Mouse (Mus musculus) urinary bladder, postnatal 14 days (tissue): ENCODE results near the gene Limch1.

ENCODE experiments used
- DNase-seq: peaks from one replicate; pipeline ENCODE4 v3.0.0; 2021; ENCODE audit warnings: low spot score

The Limch1 gene

DNA sequence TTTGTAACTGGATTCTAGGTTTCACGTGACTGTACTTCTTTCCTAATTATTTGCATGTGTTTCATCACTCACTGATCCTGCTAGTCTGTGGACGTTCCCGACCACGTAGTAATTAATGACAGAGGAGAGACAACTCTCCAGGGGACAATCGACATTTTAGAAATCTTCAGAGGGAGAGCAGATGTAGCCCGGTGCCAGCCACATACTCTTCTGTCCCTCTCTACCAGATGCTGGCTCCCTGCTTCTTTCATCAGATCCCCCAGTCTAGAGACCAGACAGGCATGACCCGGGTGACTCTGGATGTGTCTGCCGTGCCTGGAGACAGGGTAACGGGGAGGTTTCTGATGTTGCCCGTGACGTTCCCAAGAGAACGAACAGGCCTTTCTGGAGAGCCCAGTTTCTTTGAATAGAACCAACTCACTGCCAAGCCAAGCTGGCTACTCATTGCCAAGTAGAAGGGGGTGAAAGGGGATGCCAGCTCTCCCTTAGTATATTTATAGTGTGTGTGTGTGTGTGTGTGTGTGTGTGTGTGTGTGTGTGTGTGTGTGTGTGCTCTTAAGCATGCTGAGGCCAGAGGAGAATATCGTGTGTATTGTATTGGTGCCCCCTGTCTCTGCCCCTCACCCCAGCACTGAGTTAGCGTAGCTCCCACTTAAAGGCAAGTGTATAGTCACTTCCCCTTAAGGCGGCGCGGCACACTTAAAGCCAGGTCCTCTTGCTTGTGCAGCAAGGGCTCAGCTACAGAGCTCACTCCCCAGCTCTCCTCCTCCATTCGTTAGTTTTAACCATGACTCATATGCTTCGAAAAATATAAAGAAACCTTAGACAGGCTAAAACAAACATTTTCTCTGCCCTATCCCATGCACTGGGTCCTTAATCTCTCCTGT is 233.9 kb downstream of the Limch1 start:
- peak; percentile 34 for DNase-seq

DNA sequence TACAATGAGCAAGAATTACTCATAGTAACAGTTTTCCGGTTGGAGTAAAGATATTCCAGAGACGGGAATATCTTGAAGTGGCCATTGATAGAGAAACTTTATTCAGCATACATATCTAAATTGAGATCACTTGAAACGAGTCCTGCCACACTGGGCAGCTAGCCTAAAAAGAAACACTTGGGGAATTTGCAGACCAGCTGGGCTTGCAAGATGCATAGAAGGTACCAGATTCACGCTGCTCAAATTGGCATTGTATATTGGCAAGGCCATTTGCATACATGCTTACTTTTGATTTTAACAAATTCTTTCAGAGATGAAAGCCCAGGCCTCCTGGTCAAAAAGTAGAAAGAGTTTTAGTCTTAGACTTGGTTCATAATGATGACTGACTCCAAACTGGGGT is 235.2 kb downstream of the Limch1 start:
- DNase-seq = no peak

DNA sequence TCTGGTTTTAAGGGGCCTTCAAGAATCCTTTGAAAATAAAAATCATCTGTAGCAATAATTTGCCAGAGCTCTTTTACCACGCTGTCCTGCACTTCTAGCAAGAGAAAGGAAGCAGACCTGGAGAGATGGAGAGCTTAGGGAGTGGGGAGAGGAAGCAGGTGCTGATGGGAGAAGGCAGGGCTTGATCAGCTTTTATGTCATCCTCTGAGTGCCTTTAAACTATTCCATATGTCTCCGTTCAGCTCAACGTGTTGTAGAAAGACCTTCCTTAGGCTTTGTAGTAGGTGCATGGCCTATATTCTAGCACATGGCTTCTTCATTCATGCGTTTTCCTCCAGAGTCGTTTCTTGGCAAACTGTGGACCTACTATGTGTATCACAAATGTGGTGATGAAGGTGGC is 237.5 kb downstream of the Limch1 start:
- no peak for DNase-seq

GRCm38 (mm10) chr5:66988926-66989325 is 243.3 kb downstream of the Limch1 start:
- DNase-seq = no peak

DNA sequence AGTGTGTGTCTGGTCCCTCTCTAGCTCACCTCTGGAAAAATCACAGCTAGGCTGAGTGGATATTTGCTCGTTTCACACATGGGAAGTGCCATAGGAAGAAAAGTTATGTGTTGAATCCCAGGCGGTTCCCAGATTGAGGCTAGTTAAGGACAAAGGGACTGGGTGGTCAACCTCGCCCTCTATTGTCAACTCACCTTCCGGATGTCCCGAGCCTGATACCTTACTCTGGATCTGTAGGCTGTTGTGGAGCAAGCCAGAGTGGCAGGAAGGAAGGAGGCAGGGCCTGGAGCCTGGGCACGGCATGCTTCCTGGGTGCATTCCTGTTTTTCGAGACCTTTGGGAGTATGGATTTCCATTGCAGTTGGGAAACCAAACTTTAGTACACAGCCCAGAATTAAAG is 243.9 kb downstream of the Limch1 start:
- no peak for DNase-seq

DNA sequence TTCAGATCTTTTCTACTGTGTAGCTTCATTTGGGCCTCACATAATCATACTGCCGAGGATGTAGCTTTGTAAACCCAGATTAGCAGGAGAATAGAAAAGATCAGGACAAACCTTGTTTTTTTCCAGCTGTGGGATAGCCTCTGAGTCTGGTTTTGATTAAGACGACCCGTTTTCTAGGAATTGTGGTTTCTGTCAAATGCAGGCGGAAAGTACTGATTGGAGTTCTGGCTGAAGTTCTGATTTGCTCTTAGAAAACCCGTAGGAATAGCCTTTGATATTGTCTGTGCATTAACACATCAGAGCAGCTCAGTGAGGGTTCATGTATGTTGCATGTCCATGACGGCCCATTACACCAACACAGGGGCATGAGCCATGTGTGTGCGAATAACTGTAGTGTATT is 246.8 kb downstream of the Limch1 start:
- DNase-seq = no peak

- no peak for DNase-seq
Measured at GRCm38 (mm10) chr5:66993076-66993475, 247.4 kb downstream of the Limch1 start.

DNA sequence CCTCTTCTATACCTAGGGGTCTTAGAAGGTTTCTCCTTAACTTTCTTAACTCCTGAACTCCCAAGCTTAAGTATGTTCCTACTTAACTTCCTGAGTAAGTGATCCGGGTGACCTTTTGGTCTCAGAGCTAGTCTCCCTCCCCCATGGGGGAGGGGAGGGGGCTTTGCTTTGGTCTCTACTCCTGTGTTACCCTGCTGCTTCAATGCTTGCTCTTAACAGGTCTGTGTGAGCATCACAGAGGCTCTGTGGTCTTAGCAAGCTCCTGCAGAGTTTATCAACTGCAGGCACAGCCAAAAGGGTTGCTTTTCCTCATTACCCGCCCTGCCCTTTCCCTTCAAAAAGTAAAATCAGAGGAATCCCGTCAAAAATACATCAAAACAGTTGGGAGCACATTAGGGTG is 250.5 kb downstream of the Limch1 start:
- no peak for DNase-seq

- DNase-seq = peak; percentile 82
Measured at GRCm38 (mm10) chr5:66996886-66997599, 251.4 kb downstream of the Limch1 start.

GRCm38 (mm10) chr5:66997600-66997930 is 251.9 kb downstream of the Limch1 start:
- no peak for DNase-seq

GRCm38 (mm10) chr5:66998341-66998740 is 252.7 kb downstream of the Limch1 start:
- DNase-seq = no peak

DNA sequence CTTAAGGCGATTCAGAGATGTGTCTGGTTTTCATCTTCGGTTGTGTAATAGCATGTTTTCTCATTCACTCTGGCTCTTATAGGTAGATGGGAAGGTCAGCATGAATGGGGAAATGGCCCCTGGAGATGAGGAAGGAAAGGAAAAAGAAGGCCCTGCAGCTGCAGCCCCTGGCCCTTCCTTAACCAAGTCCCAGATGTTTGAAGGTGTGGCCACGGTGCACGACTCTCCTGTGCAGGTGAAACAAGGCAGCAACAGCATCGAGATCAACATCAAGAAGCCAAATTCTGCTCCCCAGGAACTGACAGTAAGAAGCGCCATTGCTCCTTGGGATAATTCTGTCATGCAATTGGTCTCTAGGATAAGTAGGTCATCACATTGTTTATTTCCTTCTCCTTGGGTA is 256.7 kb downstream of the Limch1 start:
- DNase-seq = no peak

DNA sequence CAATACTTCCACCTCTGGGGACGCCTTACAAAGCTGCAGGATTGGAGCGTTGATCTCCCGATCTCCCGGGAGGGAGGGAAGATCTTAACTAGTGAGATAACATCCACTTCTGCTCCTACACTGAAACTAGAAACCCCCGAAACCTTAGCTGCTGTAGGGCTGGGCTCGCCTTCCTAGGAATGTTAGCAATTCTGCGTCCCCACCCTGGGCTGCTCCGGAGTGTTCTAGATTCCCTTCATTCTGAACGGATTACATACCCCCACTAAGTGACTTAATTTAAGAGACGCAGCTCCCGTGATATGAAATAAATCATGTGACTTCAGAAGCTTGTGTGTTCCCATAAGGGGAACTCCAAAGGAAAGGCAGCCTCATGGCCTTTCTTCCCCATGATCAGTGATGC is 259.0 kb downstream of the Limch1 start:
- no peak for DNase-seq

GRCm38 (mm10) chr5:67011043-67011870 is 265.6 kb downstream of the Limch1 start:
- no peak for DNase-seq

- DNase-seq = no peak
Measured at GRCm38 (mm10) chr5:67011985-67012384, 266.4 kb downstream of the Limch1 start.

DNA sequence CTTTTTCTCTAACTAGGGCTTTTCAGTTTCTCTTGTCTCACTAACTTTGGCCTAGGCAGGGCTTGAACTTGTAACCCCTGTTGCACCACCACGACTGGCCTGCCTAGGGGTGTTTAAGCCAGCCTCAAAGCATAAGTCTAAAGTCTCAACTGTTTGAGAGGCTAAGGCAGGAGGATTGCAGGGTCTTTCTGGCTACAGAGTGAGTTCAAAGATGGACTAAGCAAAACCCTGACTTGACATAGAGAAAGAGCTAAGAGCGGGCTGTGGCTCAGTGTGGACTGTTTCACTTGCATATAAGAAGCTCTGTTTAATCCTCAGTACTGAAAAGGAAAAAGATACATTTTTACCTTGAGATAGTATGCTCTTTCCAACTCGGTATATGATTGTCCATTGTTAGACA is 268.3 kb downstream of the Limch1 start:
- DNase-seq = no peak

DNA sequence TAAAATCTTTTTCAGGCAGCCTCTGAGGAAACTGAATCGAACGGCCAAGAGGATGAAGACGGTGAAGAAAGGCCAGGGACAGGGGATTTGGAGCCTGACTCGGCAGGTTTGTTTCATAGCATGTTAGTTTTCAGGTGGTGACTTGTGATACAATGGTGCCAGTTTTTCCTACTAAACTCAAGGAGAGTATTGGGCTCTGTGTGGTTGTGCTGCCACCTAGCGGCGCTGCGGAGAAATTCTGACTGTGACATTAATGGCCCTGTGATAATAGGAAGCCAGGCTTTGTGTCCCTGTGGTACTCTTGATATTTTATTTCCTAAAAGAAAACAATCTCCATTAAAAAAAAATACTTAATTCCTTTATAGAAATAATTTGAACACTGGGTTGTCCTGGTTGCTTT is 270.8 kb downstream of the Limch1 start:
- DNase-seq = peak; percentile 67

GRCm38 (mm10) chr5:67024459-67025050 is 278.9 kb downstream of the Limch1 start:
- no peak for DNase-seq

DNA sequence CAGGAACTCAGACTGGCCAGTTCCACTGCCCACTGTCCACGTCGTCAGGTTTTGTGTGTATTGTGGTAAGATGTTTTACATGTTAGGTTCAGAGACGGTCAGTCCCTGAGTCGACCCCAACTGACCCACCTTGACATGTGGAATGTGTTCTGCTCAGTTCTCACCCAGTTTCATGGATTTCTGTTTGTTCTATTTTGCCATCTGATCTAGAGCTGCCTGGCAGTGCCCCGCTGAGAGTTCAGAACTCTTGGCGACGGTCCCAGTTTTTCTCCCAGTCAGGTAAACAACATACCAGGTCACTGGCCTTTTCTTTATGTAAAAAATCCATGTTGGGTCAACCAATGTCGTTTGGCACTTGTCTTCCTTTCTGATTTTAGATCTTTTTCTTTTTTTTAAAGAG is 279.5 kb downstream of the Limch1 start:
- DNase-seq = peak; percentile 42

- DNase-seq = no peak
Measured at GRCm38 (mm10) chr5:67025581-67025980, 280.0 kb downstream of the Limch1 start.

- no peak for DNase-seq
Measured at GRCm38 (mm10) chr5:67028786-67029185, 283.2 kb downstream of the Limch1 start.

- DNase-seq = no peak
Measured at GRCm38 (mm10) chr5:67029946-67030345, 284.3 kb downstream of the Limch1 start.
